Mouse (Mus musculus) hindbrain, embryonic 16.5 days (tissue): ENCODE measurements at regions not wholly inside any gene's neighbourhood (a gene's known extent, or its start where the extent isn't known, plus 50 kb on each side); places are given as distances from the start of the nearest gene placed in this dataset.

Source experiments
- ATAC-seq: fragments of 200-750 bp; cut with Nextera tagmentation; 2 replicates; pipeline ENCODE4 v1.8.0; 2017; ENCODE audit warnings: moderate TSS enrichment, moderate library complexity
- H3K27ac ChIP-seq: fragments of 300-500 bp; sonication (generic); 2 replicates; pipeline ENCODE4 v1.5.1; 2014; ENCODE audit warnings: low read depth, mild to moderate bottlenecking, control low read depth, low read length, moderate library complexity
- H3K27me3 ChIP-seq: fragments of 300-500 bp; sonication (generic); replicated peaks from 2 replicates; pipeline ENCODE4 v1.6.1; 2014; ENCODE audit warnings: low read length; ENCODE audit not compliant: control insufficient read depth, insufficient read depth
- H3K36me3 ChIP-seq: fragments of 300-500 bp; sonication (generic); 2 replicates; pipeline ENCODE4 v1.6.1; 2014; ENCODE audit warnings: mild to moderate bottlenecking, low read length, moderate library complexity, mixed read lengths; ENCODE audit not compliant: control insufficient read depth, insufficient read depth
- H3K4me1 ChIP-seq: fragments of 300-500 bp; sonication (generic); 2 replicates; pipeline ENCODE4 v1.6.1; 2014; ENCODE audit warnings: low read depth, low read length; ENCODE audit not compliant: control insufficient read depth, insufficient read depth
- H3K4me2 ChIP-seq: fragments of 300-500 bp; sonication (generic); 2 replicates; pipeline ENCODE4 v1.6.1; 2014; ENCODE audit warnings: mild to moderate bottlenecking, low read length, control low read depth, moderate library complexity
- H3K4me3 ChIP-seq: fragments of 300-500 bp; sonication (generic); 2 replicates; pipeline ENCODE4 v1.5.1; 2014; ENCODE audit warnings: mild to moderate bottlenecking, low read length, control low read depth, moderate library complexity
- H3K9ac ChIP-seq: fragments of 300-500 bp; sonication (generic); 2 replicates; pipeline ENCODE4 v1.6.1; 2014; ENCODE audit warnings: low read depth, mild to moderate bottlenecking, control low read depth, low read length, moderate library complexity
- H3K9me3 ChIP-seq: fragments of 300-500 bp; sonication (generic); 2 replicates; pipeline ENCODE4 v1.6.1; 2014; ENCODE audit warnings: mild to moderate bottlenecking, low read length, moderate library complexity; ENCODE audit not compliant: control insufficient read depth
- WGBS: fragments of 180-500 bp; shearing (Covaris S2); extraction: QIAGEN DNeasy Blood & Tissue Kit; methylation state at CpG from one replicate; pipeline ENCODE4 v1.1.7; 2014; 5-methylcytosine and 5-hydroxymethylcytosine counted together

DNA sequence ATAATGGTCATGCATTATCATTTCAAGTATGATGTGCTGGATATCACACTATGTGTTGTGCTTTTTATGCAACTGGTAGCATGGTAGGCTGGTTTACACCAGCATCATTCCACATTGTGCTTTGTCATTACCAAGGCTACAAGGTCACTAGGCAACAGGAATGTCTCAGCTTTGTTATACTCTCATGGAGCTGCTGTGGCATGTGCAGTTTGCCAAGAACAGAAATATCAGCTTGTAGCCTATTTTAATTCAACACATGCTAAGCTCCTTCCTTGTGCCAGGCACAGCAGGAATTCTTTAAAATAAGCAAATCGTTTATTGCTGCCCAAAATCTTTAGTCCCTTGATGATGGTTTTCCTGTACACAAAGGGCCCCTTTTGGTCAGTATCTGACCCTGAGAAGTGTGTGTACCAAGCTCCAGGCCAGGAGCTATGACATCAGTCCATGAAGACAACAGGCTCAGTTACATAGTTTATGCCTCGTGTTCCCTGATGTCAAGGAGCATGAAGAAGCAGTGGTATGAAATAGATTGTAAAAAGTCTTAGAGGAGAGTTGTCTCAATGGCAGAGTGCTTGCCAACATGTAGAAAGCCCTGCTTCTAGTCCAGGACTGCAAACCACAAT is 314.0 kb upstream of the Cdyl start:
- Histone ChIP-seq H3K4me3 (no peak overlapping the region), H3K27me3 (no peaks in the 10 kb centered on the region), H3K4me2 (no peak overlapping the region), H3K4me1 (no peaks in the 10 kb centered on the region), H3K27ac (no peak overlapping the region), H3K9ac (no peak overlapping the region), H3K36me3 (no peaks in the 10 kb centered on the region), H3K9me3 (no peaks in the 10 kb centered on the region)
- peak; percentile 68; the same call in 1 of the 2 replicates for ATAC-seq
- 34% methylated on average over 2 of the region's 2 CpGs for WGBS

DNA sequence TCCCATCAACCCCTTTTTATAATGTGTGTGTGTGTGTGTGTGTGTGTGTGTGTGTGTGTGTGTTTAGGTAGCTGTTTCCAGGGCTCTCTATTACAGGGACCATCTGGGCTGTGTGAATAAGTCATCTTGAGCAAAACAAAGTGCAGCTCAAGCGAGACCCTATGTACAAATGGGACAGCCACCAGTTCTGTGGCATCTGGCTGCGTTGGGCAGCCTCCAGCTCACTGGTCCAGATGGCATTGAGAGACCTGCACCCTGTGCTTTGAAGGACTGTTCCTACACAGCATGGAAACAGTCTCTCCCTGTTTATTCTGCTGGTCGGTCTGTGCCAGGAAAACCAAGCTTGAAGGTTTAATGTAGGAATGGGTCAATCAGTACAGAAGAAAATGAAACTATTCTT is 311.4 kb upstream of the Cdyl start:
- no peak overlapping the region for H3K27ac ChIP-seq
- no peak overlapping the region for H3K4me2 ChIP-seq
- no peaks in the 10 kb centered on the region for H3K9me3 ChIP-seq
- WGBS = 67% methylated on average over 3 of the region's 3 CpGs
- no peak overlapping the region for H3K9ac ChIP-seq
- peak; percentile 91 for ATAC-seq
- H3K36me3 ChIP-seq = no peaks in the 10 kb centered on the region
- no peaks in the 10 kb centered on the region for H3K4me1 ChIP-seq
- H3K4me3 ChIP-seq = no peak overlapping the region
- no peaks in the 10 kb centered on the region for H3K27me3 ChIP-seq

GRCm38 (mm10) chr13:35359345-35359744 is 300.3 kb upstream of the Cdyl start:
- H3K27me3 ChIP-seq = no peaks in the 10 kb centered on the region
- no peaks in the 10 kb centered on the region for H3K4me1 ChIP-seq
- no peak overlapping the region for H3K4me2 ChIP-seq
- H3K36me3 ChIP-seq = no peaks in the 10 kb centered on the region
- no peak overlapping the region for H3K27ac ChIP-seq
- no peak for ATAC-seq
- no peak overlapping the region for H3K9ac ChIP-seq
- WGBS = 76% methylated on average over 3 of the region's 3 CpGs
- no peak overlapping the region for H3K4me3 ChIP-seq
- no peaks in the 10 kb centered on the region for H3K9me3 ChIP-seq

- no peak overlapping the region for H3K9ac ChIP-seq
- ATAC-seq = no peak
- no peaks in the 10 kb centered on the region for H3K27me3 ChIP-seq
- no peaks in the 10 kb centered on the region for H3K36me3 ChIP-seq
- no peak overlapping the region for H3K27ac ChIP-seq
- H3K9me3 ChIP-seq = no peaks in the 10 kb centered on the region
- no peak overlapping the region for H3K4me2 ChIP-seq
- no peaks in the 10 kb centered on the region for H3K4me1 ChIP-seq
- H3K4me3 ChIP-seq = no peak overlapping the region
- 98% methylated on average over 2 of the region's 2 CpGs for WGBS
These were observed 282.1 kb upstream of the Cdyl start for GRCm38 (mm10) chr13:35377487-35377886.

DNA sequence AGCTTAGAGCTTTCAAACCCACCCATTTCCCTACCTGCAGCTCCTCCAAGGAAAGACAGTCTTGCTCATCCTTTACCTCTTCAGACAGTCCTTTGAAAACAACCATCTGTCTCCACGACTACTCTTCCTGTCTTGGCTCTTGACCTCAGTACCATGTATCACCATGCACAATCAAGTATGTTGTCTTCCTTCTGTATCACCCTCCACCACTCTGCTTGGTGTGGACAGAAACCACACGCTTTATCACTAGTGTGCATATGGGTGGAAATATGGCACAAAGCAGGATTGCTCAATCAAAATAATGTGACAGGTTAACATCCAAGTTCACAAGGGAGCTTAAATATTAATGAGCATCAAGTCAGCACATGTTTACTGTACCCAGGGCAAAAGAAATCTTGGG is 280.1 kb upstream of the Cdyl start:
- no peak overlapping the region for H3K9ac ChIP-seq
- no peaks in the 10 kb centered on the region for H3K36me3 ChIP-seq
- no peaks in the 10 kb centered on the region for H3K27me3 ChIP-seq
- H3K4me3 ChIP-seq = no peak overlapping the region
- no peak overlapping the region for H3K27ac ChIP-seq
- ATAC-seq = no peak
- 91% methylated on average over 2 of the region's 2 CpGs for WGBS
- H3K9me3 ChIP-seq = no peaks in the 10 kb centered on the region
- no peaks in the 10 kb centered on the region for H3K4me1 ChIP-seq
- H3K4me2 ChIP-seq = no peak overlapping the region

- no peak overlapping the region for H3K4me2 ChIP-seq
- WGBS = 72% methylated on average over 3 of the region's 3 CpGs
- no peak for ATAC-seq
- no peaks in the 10 kb centered on the region for H3K4me1 ChIP-seq
- H3K27me3 ChIP-seq = no peaks in the 10 kb centered on the region
- no peak overlapping the region for H3K9ac ChIP-seq
- H3K36me3 ChIP-seq = no peaks in the 10 kb centered on the region
- no peak overlapping the region for H3K4me3 ChIP-seq
- H3K9me3 ChIP-seq = no peaks in the 10 kb centered on the region
- no peak overlapping the region for H3K27ac ChIP-seq
These were observed 279.2 kb upstream of the Cdyl start for GRCm38 (mm10) chr13:35380224-35381009.

DNA sequence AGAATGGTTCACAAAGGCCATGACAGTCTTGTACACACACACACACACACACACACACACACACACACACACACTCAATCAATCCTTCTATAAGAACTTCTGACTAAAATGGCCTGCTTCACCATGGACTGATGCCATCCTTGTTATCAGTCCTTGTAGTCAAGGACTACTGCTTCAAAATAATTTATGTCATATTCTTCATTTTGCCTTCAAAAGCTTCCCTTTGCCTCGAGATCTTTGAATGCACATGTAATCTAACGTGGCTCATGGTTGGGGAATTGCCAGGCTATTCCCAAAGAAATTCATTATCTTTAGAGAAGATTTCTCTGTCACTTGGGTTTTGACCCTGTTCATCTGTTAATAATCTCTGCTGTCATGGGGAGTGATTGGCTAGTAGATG is 278.0 kb upstream of the Cdyl start:
- no peaks in the 10 kb centered on the region for H3K4me1 ChIP-seq
- no peaks in the 10 kb centered on the region for H3K27me3 ChIP-seq
- no peak overlapping the region for H3K4me3 ChIP-seq
- H3K9me3 ChIP-seq = no peaks in the 10 kb centered on the region
- H3K27ac ChIP-seq = no peak overlapping the region
- WGBS = 62% methylated on average over 2 of the region's 2 CpGs
- H3K4me2 ChIP-seq = no peak overlapping the region
- no peak for ATAC-seq
- no peak overlapping the region for H3K9ac ChIP-seq
- no peaks in the 10 kb centered on the region for H3K36me3 ChIP-seq

GRCm38 (mm10) chr13:35383000-35383623 is 276.5 kb upstream of the Cdyl start:
- no peak overlapping the region for H3K4me2 ChIP-seq
- H3K4me1 ChIP-seq = no peaks in the 10 kb centered on the region
- H3K27me3 ChIP-seq = no peaks in the 10 kb centered on the region
- H3K9me3 ChIP-seq = no peaks in the 10 kb centered on the region
- no peak for ATAC-seq
- no peak overlapping the region for H3K27ac ChIP-seq
- H3K4me3 ChIP-seq = no peak overlapping the region
- H3K36me3 ChIP-seq = no peaks in the 10 kb centered on the region
- 51% methylated on average over 12 of the region's 12 CpGs for WGBS
- H3K9ac ChIP-seq = no peak overlapping the region

- Histone ChIP-seq H3K27ac (no peak overlapping the region), H3K4me3 (no peak overlapping the region), H3K4me2 (no peak overlapping the region), H3K9me3 (no peaks in the 10 kb centered on the region), H3K4me1 (no peaks in the 10 kb centered on the region), H3K27me3 (no peaks in the 10 kb centered on the region), H3K9ac (no peak overlapping the region), H3K36me3 (no peaks in the 10 kb centered on the region)
- no peak for ATAC-seq
- WGBS = 55% methylated on average over 8 of the region's 8 CpGs
These were observed 276.0 kb upstream of the Cdyl start for GRCm38 (mm10) chr13:35383624-35384018.
